Mouse (Mus musculus): ENCODE results near the gene Tmem44.

Tmem44 gene

DNA sequence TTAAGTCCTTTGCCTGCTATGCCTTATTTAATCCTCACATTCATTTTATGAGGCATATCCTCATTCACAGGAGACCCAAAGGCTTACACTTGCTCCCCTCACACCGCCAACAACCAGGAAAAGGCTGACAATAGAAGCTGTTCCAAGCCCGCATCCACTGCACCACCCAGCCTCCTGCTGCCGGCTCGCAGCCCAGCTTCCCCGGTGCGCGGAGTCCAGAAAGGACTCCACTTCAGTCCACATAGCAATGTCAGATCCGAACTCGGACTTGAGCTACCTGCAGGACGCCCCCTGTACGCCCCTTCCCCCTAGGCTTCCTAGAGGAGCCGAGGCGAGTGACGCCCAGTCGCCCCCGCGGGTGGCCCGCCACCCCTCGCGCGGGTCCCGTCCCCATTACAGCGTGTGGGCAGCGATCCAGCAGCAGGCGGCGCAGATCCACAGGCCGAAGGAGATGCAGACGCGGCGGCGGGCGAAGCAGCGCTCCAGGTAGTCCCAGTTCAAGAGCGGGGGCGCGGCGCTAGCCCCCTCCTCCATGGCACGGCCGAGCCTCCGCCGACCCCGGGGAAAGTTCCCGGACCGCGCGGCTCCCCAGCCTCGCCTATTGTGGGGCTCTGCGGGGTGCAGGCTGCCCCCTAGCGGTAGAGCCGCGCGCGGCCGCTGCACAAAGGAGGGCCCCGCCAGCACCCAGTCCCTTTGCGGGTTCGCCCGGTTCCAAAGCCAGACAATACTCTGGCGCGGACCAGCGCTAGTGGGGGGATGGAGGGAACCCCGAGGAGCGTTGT, 485 bp downstream of the Tmem44 start:
- DNase-seq = peak; percentile 89

DNA sequence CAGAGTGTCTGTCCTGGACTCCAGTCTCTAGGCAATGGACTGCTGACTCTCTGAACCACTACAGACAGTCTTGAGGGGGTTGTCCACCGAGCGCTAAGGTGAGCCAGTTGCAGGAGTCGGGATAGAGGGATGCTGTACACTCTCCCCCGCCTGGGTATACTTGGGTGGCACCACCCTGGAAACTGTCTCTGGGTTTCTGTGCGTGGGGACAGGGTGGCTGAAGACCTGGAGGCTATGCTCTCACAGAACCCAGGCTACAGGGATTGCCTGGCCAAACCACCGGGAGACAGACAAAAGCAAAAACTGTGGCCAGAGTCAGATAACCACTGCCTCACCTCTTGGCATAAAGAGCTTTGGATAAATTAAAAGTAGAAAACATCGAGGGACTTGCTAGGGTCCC, 1.1 kb downstream of the Tmem44 start:
- no peak for DNase-seq

DNA sequence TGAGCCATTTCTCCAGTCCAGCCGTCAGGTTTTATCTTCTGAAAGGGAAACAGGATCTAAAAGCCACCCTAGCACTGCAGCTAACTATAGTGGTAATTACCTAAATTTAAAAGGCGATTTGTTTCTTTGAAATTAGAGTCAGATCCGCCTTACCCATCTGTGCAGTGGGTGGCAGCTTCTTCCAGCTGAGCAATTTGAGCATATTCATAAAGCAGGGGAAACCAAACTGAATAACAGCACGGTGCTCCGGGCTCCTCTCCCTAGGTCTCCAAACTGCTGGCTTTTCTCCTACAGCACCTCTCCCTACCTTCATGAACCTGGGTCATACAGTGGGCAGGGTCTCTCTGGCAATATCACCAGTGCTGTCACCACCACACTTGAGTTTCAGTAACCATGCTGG, 2.4 kb downstream of the Tmem44 start:
- DNase-seq = no peak

DNA sequence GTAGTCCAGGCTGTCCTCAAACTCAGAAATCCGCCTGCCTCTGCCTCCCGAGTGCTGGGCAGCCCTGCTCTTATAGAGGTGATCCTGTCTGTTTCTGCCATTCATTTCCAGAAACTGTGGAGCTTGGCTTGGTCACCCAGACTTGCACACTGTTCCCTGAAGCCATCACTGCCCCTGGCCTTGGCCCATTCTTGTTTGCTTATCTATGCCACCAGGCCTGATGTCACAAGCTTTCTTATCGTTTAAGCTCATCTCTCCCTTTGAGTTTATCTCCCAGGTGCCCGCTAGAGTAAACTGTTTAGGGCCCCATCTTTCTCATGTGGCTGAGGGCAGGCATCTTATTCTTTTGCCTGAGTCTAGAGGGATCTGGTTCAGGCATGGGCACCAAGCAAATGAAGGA, 5.9 kb downstream of the Tmem44 start:
- no peak for DNase-seq

DNA sequence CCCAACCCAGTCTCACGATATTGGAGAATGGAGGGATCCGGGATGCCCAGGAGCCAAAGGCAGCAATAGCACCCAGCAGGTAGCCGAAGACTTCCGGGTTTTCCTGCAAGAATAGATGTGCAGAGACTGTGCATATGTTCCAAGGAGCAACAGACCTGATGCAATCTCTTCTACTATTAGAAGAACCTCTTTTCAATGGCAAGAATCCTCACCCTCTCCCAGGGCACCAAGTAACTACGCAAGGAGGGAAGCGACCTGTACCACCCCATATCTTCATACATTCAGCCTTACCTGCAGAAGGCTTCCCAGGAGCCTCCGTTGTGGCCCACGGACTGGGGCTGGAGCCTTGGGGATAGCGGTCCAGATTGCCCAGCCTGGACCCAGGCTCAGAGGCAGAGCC, 7.3 kb downstream of the Tmem44 start:
- no peak for DNase-seq

DNA sequence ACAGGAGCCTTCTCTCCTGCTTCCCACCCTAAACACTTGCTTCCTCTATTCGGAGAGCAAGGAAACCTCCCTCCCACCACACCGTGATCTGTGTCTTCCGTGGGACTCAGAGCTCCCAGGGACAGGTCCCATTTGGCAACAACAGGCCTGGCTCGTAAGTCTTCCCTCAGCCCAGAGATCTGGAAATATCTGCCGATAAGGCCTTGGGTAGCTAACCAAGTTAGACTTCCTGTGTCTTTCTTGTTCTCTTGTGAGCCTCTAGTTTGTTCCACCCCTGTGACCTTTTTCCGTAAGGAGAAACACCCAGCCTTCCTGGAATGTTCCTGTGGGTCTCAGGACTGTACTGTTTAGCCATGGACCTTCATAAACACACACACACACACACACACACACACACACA, 7.8 kb downstream of the Tmem44 start:
- no peak for DNase-seq

DNA sequence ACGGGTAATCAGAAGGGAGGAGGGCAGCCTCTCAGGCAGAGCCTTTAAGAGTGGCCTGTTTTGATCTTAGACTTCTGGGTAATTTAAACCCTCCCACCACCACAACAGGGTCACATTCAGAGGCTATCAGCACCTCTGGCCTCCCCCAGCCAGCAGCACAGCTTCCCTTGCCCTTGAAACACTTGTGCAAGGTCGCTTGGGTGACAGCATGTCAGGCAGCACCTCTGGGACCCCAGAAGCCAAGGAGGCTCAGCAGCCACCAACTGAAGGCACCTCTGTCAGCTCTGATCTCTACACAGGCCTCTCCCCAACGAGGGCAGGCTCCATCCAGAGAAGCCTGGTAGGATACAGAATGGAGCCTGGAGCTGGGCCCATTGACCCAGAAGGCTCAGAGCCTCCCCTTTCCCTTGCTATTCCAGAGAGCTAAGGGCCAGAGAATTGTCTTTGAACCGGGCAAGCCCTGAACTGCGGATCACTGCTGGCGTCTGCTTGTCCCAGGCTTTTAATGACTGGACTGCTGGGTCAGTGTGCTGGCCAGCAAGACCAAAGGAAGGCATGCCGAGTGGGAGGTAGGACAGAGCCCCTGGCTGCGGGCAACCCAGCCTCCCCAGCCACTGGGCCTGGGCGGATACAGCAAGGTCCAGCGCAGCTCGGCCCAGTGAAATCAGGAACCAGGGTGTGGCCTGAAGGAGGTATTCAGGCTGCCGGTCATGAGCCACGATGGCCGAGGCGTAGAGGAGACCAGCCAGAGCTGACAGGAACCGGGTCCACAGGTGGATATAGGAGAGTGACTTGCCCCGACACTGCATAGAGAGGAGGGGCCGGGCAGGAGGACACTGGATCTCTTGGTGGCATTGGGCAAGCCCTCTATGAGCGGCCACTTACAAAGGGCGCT, 10.3 kb downstream of the Tmem44 start:
- DNase-seq = no peak

DNA sequence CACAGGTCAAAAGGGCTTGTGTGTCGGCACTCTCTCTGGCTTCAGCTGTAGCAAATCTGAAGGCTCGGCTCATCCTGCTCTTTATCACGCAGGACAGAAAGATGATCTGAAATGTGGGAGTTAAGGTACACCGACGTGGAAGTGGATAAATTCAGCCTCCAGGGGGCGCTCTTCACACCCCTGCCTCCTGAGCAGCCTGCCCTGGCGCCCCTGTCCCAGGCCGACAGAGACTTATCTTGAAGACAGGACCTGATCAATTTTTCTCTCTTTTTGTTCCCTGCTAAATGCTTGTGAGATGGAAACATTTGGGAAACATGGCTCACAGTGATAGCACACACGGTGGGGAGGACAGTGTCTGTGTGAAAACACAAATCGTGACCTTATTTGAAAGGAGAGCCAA, 11.2 kb downstream of the Tmem44 start:
- peak; percentile 83 for DNase-seq

DNA sequence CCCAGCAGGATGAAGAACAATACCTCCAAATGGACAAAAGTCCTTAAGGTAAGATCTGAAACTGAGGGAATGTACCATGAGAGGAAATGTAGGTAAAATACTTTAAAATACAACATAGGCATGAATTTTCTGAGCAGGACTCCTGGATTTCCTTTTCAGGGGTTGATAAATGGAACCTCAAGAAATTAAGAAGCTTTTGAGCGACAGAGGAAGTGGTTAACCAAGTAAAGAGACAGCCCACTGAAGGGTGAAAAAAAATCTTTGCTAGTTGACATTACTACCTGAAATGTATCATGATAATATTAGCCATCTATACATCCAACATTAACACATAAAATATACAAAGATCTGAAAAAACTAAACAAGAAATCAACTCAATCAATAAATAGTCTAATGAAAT, 15.6 kb downstream of the Tmem44 start:
- no peak for DNase-seq

DNA sequence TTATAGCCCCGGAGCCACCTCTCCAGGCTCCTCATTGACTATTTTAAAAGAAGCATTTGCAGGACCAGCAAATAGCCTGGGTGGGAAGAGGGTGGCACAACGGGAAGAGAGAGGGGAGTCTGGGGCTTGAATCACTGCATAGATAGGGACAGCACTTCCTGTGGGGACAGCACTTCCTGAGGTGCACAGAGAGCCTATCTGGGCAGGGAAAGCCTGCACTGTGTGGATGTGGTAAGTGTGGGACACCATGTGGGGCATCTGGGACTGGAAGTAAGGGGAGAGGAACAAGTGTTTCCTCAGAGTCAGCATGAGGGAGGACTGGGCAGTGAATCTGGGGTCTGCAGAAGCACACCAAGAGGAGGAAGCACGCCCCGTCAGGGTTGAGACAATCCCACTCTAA, 17.1 kb downstream of the Tmem44 start:
- DNase-seq = no peak

DNA sequence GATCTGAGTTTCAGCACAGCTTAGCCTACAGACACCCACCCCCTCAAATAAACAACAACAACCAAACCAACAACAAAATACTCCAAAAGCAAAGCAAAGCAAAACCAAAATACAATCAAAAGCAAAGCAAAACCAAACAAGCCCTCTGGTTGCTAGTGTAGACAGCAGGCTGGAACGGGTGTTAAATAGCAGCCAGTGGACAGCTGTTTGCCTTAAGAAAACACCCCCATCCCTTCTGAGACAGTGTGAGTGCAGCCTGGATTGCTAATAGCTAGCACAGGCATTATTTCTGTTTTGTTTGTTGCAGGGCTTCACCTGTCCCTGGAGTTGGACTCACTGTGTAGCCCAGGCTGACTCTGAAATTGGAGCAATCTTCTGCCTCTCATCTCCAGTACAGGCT, 17.7 kb downstream of the Tmem44 start:
- no peak for DNase-seq

DNA sequence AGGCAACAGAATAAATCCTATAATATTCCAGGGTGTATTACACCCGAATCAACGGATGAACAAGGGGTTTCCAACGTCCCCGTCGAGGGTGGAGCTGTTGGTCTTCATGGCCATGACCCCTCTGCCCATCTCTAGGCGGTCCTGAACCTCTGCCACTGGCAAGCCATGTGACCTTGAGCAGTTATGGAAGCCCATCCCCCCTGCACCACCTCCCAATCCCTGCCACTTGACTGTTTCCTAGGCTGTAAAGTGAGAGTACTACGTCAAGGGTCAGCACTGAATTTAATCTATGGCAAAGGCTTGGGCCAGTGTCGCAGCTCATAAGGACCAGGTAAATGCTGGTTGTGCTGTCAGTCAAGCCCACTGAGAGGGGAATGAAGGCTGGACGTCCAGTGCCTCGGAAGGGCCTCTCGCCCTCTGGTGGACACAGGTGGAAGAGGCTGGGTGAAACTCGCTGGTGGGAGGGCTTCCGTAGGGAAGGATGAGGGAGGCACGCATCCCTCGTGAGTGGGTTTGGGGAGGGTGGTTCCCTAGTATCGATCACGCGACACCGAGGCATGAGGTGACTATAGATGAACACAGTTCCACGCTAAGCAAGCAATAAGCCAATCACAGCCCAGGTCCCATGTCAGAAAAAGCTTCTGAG, 18.8 kb downstream of the Tmem44 start:
- DNase-seq = peak; percentile 66

DNA sequence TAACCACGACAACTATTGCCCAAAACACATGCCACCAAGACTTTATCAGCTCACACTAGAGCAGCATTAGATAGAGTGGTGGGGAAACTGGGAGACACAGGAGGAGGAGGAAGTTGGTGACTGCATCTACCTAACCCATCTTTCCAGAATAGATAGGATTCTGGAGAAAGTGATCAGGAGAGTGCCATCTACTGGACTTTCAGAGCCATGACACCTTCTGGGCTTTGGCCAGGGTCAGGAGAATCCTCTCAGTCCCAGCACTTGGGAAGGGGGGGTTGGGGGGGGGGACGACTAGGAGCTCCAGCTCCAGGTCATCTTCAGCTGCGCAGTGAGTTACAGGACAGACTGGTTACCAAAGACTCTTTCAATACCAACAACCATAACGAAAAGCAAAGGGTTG, 19.8 kb downstream of the Tmem44 start:
- DNase-seq = no peak

DNA sequence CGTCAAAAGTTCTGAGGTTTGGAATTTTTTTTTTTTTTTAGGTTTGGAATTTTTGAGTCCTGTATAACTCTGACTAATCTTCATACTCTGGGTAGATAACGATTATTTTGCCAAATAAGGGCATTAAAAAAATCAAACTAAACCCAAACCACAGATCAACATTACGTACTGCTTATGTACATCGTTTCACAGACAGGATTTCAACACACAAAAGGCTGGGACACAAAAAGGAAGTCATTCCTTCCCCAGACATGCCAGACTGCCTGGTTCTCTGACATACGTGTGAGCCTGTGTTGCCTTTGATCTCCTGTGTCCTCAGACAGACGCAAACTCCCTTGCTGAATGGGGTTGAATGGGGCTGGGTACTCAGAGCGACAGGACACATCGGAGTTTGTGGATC, 22.3 kb downstream of the Tmem44 start:
- no peak for DNase-seq

DNA sequence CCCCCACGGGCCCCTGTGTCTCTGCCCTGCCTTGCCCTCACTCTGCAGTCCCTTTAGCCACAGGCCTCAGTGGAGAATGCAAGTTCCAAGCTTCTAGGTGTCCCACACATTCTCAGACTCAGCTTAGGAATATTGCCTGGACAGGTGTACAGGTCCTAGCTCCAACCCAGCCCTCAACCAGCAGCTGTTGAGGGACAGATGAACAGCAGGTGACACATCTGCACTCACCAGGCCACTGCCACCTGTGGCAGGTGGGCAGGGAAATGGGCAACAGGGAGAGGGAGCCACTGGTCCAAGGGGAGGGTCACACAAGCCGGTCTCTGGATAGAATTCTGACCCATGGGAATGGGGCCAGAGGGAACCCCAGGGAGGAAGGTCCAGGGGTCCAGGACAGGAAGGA, 22.8 kb downstream of the Tmem44 start:
- no peak for DNase-seq

DNA sequence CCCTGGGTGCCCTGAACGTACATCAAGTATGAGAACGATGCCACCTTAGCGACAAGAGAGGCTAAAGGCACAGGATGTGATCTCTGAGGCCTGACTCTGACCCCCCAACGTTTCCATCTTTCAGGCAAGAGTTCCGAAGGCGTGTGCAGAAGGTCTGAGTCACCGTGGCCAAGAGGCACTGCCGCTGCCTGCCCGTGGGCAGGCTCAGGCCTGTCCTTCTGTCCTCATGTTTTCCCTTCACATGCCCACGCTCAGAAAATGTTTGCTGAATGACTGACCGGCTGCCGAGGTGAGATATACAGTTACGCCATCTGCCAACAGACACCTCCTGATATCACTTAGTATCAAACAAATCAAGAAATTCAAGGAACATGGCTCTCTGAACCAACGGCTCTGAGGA, 24.9 kb downstream of the Tmem44 start:
- DNase-seq = no peak

DNA sequence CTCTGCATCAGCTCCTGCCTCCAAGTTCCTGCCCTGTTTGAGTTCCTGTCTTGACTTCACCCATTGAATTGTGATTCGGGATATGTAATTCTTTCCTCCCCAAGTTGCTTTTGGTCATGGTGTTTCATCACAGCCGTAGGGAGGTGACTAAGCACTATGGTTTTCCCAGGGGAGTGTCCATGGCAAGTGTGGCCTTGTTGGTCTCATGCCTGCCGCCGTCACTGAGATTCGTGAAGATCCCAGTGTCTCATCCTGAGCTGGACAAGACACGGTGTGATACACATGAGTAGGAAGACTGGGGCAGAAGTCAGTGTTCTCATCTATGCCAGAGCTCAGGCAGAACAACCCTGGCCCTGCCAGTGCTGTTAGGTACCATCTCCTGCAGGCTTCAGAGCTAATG, 26.2 kb downstream of the Tmem44 start:
- DNase-seq = no peak

DNA sequence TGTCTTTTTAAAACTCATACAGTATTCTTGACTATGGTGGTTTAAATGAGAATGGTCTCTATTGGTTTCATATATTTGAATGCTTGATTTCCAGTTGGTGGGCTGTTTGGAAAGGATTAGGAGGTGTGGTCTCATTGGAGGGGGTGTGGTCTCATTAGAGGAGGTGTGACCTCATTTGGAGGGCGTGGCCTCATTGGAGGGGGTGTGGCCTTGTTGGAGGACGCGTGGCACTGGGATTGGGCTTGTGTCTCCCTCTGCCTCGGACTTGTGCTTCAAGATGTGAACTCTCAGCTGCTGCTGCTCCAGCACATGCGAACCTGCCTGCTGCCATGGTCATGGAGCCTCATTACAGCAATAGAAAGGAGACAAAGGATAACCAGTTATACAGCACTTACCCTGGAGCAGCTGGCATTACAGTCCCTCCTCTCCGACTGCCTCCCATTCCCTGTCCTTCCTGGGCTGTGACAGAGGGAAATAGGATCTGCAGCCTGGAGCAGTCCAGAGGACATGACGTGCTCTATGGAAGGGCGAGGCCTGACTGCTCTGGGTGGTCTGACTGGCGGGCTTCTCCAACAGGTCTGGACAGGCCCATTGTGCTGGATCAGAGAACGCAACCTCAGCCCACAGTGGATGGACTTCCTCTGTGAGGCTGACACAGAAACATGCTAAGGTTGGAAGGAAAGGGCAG, 28.2 kb downstream of the Tmem44 start:
- DNase-seq = no peak

DNA sequence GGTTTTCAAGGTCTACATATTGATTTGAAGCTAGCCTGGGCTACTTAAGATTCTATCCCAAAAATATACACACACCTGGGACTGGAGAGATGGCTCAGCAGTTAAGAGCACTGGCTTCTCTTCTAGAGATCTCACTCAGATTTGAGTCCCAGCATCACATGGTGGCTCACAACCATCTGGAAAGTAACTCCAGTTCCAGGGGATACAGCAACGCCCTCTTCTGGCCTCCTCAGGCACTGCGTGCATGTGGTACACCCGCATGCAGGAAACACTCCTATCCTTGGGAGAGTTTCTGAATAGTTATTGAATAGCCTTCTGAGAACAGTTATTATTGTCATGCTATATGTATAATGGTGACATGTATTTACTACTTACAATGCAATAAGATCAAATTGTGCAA, 29.5 kb downstream of the Tmem44 start:
- DNase-seq = peak; percentile 60

DNA sequence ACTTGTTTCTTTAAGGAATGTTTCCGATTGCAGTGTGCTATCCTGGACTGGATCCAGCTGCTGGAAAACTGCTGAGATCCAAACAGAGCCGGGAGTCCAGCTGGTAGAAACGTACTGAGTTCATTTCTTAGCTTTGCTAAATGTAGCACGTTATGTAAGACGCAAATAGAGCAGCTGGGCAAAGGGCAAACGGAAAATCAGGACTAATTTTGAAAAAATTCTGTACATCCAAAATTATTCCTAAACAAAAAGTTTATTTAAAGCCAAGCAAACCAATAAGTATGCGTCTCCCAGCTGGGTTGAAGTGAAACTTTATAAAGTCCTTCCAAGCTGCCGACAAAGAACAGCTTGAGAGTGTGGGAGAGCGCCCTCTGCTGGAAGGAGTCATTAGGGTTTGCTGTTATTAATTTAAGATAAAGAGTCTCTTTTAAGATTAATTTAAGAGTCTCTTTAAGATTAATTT, 30.2 kb downstream of the Tmem44 start:
- DNase-seq = peak; percentile 89

DNA sequence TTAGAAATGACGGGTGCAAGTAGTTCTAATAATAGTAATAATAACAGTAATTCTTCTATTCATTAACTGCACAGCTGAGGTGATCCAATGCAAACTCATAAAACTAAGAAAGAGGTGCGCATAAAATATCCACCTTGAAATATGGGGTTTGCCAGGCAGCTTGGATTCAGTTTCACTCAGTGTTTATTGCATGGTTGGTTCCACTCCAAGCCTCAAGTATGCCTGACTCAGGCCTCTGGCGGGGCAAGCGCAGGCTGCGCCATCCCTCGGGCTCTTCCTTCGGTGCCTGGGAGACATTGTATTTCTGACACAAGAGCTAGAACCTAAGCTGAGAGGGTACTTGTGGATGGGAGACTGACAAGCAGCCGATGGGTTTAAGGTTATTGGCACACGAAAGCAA, 32.0 kb downstream of the Tmem44 start:
- DNase-seq = no peak

DNA sequence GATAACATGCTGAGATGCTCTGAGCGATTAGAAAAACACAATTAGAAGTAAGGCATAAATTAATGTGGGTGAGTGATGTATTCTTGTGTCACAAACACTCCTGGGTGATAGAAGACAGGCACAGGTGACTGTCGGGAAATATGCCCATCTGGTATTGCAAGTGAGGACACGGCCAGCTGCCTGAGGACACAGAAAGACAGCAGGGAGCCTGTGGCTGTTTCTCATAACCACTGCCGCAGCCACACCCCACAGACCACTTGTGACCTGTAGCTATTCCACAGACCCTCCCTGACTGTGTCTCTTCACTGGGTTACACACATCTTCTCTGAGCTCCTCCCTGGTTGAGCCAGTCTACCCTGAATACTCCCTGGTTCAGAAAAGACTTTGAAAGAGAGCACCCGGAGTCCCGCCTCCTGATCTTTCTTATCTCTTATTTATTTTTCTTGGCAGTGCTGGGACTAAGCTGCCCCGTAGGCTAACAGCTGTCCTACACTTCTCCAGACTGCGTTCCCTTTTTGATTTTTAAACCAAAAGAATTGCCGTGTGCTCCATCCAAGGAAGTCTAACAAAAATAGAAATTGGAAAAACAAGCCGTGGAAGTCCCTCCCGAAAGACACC, 32.9 kb downstream of the Tmem44 start:
- DNase-seq = no peak

DNA sequence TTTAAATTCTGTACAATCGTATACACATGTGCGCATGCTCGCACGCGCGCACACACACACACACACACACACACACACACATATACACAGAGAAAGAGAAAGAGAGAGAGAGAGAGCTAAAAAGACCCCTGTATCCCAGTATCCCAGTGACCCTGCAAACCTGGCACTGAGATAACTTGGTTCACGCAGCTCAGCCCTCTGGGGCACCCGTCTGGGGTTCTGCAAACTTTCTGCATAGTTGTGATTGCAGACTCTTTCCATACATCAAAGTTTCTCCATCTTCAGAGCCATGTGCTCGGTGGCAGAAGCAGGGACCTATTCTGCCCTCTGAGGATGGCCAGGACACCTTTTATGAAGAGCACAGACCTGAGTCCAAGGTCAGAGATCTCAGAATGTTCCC, 33.6 kb downstream of the Tmem44 start:
- DNase-seq = no peak

Data from thymus, postnatal 4 days (tissue).